Mouse (Mus musculus): ENCODE results near the gene Tmem198.
A peak's percentile ranks its signal among the peaks of the same experiment; 100 is the strongest.

Tmem198 gene

GRCm38 (mm10) chr1:75516703-75517380 lies 37.5 kb downstream of the Tmem198 start:
- DNase-seq (ENCODE audit: extremely low read depth, low read depth, low spot score): no peak

- no peak for DNase-seq (ENCODE audit: extremely low read depth, low read depth, low spot score)
Measured at GRCm38 (mm10) chr1:75517984-75518383, 38.7 kb downstream of the Tmem198 start.

GRCm38 (mm10) chr1:75518427-75518826 lies 39.1 kb downstream of the Tmem198 start:
- DNase-seq (ENCODE audit: extremely low read depth, low read depth, low spot score): no peak

GRCm38 (mm10) chr1:75519576-75519975 lies 40.2 kb downstream of the Tmem198 start:
- no peak for DNase-seq (ENCODE audit: extremely low read depth, low read depth, low spot score)

- peak; percentile 30 for DNase-seq (ENCODE audit: extremely low read depth, low read depth, low spot score)
Measured at GRCm38 (mm10) chr1:75521321-75522031, 42.1 kb downstream of the Tmem198 start, which contains the start of gene Stk11ip. Gene Stk11ip (plus strand): TSS chr1:75521529.

DNA sequence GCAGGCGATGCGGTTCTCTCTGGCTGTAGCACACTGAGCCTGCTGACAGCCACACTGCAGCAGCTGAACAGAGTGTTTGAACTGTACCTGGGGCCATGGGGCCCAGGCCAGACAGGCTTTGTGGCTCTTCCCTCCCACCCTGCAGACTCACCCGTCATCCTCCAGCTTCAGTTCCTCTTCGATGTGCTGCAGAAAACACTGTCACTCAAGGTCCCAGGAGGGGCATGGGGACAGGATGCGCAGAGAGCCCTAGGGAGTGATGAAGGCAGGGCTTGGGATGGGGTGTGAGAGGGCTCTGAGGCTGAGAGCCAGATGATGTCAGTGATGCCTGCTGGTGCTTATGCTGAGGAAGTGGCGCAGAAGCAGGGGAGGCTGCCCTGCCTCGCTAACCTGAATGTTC lies 45.3 kb downstream of the Tmem198 start:
- DNase-seq (ENCODE audit: extremely low read depth, low read depth, low spot score): no peak

- DNase-seq (ENCODE audit: extremely low read depth, low read depth, low spot score): no peak
Measured at GRCm38 (mm10) chr1:75530546-75530945, 51.2 kb downstream of the Tmem198 start.

GRCm38 (mm10) chr1:75532280-75533172 lies 53.2 kb downstream of the Tmem198 start:
- DNase-seq (ENCODE audit: extremely low read depth, low read depth, low spot score): no peak

DNA sequence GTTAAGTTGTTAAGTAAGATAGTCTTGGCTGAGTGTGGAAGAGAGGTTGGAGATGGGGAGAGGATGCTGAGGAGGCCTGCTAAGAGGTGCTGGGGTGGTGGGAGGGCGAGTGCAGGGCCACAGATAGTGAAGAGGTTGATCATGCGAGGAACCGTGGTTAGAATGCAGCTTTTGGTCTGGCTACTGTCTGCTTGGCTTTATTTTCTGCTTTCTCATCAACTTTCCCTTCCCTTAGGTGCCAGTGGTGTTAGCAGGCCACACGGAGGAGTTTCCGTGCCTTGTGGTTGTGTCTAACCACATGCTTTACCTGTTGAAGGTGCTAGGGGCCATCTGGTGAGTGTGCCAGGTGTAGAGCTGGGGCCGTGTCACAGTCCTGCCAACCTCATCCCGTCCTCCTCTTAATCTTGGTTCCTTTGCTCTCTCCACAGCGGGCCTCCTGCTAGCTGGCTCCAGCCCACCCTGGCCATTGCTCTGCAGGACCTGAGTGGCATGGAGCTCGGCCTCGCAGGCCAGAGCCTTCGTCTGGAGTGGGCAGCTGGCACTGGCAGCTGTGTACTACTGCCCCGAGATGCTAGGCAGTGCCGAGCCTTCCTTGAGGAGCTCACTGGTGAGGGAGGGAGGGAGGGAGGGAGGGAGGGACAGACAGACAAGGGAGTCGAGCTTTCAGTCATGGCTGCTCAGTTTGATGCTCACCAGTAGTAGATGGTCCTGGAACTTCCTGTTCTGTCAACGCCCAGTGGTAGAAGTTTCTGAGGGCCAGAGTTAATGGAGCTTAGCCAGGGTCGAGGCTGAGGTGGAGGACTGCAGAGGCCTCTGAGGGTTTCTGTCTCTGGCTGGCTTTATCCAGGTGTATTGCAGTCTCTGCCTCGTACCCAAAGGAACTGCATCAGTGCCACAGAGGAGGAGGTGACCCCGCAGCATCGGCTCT lies 54.3 kb downstream of the Tmem198 start:
- no peak for DNase-seq (ENCODE audit: extremely low read depth, low read depth, low spot score)
